Mouse (Mus musculus) 3T3-L1 (cell line): ENCODE measurements around the gene Nufip1.
A peak's percentile ranks its signal among the peaks of the same experiment; 100 is the strongest.
"Not testable (repeated sequence)": the region's sequence is repeated elsewhere in the genome, so short reads cannot be mapped to it uniquely, and the experiment has no call there.

Source experiments
- DNase-seq: peaks from one replicate; pipeline ENCODE4 v3.0.0-alpha.2; 2015; ENCODE audit warnings: low read depth, low spot score

The Nufip1 gene

DNA sequence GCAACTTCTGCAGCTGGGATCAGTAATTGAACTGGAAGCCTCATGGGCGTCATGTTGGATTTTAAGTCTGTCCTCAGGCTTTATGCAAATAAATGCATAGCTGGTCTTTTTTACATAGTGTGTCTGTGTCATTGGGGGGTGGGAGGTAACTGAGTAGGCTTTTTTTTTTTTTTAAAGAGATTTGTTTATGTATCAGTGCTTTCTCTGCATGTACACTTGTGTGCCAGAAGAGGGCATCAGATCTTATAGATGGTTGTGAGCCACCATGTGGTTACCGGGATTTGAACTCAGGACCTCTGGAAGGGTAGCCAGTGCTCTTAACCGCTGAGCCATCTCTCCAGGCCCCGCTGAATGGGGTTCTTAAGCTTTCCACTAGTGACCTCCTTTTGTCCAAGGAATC is 24.3 kb downstream of the Nufip1 start:
- no peak for DNase-seq

DNA sequence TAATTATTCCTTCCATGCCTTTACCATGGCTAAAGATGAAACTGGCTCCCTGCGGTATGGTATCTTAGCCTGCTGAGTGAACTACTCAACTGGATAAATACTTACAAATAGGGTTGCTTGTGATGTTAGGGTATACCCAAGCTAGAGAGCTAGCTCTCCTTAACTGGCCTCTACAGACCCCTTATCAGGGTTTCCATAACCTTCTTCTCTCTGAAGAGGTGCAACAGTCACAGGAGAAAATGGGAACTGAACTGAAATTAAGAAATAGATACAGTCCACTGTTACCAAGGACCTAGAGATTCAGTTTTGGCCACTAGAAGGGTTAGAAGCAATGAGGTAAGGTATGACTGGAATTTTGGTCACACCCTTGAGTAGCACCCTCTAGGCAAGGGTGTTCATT is 34.6 kb downstream of the Nufip1 start:
- DNase-seq, result no peak

DNA sequence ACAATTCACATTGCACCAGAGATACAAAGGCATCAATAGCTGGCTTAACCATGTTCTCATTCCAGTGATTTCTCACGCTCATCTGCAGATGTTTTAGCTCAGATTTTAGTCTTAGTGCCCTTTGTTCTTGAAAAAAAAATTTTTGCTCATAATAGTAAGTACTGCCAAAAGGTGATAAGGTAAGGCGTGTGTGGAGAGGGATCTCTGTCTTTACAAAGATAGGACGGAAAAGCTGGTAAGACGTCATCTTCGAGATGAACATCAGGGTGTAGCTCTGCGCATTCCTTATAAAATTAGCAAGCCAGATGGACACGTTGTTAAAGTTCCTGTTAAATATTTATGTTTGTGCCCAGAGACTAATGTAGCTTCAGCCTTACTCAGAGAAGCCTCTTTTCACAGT is 35.2 kb downstream of the Nufip1 start:
- DNase-seq, result no peak

DNA sequence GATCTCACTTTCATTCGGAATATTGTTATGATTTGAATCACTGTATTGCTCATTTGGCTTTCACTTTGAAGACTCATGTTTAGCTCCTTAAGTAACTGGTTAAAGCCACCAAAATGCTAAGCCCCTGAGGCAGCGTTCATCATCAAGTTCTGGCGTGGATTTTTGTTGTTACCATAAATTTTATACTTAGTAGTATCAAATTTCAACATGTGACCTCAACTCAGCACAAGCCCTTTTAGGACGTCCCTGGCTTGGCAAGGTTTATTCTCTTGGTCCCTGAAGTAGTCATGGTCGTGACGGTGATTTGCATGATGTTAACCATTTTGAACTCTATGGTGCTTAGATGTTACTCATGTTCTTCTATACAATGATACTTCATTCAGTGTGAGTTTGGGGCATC is 36.4 kb downstream of the Nufip1 start:
- DNase-seq, result peak; percentile 39

DNA sequence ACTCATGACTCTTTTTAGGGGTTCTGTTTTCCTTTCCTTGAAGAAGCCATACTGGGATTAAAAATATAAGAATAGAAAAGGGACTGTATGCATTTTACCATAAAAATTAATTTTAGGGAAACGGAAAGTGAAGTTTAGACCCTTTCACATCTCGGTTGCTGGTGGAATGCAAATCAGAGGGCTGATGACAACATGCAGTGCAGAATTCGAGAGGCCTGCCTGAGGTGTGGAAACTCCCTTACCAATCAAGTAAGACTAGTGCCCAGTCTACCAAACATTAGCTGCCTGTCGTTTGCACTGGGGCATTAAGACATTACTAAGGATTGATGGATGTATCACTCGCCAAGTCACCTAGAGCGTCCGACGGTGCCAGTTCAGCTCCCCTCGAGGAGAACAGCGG is 37.6 kb downstream of the Nufip1 start:
- DNase-seq, result no peak

DNA sequence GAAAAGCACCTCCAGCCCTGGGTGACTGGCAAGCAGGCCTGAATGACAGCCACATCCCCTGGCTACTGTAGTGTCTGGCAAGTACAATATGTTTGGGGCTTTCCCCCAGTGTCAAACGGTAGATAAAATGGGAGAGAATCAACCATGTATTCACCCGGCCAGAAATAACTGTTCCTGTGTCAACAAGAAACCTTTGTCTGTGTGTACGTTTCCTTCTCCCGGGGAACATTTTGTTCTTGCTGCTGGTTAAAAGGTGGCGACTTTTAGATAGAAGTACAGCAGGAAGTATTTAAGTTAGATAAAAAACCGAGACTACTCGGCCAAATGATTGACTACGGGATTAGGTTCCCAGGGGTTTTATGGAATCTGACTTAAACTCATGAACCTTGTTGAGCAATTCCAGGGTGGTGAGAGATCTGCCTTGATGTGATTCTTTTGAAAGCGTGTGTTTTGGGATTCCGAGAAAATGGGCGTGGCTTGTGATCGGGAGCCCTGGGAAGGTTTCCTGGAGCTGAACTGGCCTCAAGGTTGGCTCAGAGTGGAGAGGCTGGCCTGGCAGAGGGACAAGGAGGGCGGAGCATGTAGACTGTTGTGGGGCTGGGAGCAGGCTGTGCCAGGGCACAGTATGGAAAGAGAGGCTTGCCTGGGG is 39.0 kb downstream of the Nufip1 start:
- DNase-seq, result peak; percentile 94

DNA sequence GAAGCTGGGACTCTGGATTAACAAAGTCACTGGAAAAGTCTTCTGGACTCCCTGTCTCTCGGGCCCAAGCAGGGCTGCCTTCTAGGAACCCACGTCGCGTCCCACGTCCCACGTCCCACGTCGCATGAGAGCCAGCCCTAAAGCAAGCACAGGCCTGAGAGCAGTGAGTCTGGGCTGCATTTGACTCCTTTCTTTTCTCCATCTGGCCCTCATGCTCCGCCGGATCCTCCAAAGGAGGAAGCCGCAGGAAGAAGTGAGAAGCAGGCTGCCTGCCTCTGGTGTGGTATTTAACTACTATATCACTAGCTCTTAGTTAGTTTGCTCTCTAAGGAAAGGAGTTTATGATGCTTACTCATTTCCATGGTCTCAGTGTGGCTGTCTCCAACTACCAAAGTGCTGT is 39.8 kb downstream of the Nufip1 start:
- no peak for DNase-seq

DNA sequence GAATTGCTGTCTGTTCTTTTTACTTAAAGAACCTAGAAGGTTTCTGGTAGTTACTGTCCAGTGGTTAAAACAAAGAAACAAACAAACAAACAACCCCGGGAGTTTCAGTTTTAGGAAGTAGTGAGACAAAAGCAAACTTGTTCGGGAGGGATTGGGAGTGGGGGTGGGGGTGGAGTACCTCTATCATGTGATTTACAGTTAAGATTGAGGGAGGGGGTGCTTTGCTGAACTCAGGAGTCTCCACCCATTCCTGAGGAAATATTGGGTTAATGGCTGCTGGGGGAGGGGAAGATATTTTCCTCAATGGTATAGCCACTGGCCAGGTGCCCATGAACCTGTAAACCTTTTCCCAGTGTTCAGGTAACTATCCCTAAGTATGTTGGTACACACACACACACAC is 40.3 kb downstream of the Nufip1 start:
- DNase-seq, result no peak

DNA sequence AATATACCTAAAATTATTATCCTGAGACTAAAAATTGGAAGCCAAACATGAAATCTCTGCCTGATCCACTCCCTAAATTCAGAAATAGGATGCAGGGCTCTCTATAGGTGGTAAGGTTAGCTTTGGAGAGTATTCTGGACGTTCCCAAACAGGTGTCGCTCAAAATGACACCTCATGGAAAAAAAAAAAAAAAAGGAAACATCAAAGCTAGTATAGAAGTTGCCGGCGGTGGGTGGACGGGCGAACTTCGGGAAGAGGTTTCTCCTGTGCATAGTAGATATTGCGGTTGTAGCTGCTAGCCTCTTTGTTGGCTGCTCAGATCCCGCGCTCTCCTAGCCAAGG is 41.1 kb downstream of the Nufip1 start:
- no peak for DNase-seq

DNA sequence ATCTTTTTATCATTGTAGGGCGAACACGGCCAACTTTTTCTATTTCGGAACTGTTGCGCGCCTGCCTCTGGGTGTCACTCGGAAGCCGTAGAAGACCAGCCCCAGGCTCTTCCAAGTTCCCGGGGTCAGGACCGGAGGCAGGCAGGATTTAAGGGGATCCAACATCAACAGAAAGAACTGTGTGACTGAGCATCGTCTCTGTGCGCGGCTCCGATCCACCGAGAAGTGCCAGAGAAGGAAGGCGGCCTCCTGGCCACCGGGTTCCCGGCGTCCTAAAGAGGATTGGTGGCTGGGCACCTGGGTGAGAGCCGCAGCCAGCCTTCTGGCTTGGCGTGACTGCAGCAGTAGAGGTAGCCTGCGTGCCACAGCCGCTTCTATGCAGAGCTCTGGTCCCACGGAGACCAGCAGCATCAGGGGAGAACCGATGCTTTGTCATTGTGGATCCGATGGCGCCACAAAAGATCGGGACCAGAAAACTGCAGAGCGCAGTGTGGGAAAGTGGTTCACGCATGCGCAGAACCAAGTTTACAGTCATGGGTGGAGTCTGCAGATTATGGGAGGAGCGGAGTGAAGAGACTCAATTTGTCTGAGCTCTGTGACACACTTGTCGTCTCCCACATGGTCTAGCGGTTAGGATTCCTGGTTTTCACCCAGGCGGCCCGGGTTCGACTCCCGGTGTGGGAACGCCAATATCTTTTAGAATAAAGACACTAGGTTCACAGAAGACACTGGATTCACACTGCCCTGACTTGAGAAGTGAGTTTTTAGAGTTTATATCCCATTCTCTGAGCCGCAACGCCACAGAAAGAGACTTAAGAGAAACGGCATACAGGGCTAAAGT is 41.7 kb downstream of the Nufip1 start:
- DNase-seq, result peak; percentile 92

DNA sequence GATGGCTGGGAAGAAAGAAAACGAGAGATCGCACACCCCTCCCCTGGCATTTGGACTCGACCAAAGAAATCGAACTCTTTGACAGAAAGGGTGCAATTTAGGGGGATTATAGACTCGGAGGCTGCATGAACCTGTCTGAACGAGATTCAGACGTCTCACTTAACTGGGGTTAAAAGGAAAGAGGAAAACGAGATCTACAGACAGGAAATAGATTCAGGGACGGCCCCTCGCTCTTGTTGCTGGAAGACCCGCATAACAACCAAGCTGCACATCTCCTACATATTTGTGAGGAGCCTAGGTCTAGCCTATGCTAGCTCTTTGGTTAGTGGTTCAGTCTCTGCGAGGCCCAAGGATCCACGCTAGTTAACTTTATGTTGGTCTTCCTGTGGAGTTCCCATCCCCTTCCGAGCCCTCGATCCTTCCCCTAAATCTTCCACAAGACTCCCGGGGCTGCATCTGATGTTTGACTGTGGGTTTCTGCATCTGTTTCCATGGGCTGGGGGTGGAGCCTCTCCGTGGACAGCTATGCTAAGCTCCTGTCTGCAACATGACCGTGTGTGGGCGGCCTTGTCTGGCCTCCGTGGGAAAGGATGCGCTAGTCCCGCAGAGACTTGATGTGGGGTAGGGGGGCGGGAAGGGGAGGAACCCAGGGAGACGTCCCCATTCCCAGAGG is 42.4 kb downstream of the Nufip1 start:
- peak; percentile 53 for DNase-seq

DNA sequence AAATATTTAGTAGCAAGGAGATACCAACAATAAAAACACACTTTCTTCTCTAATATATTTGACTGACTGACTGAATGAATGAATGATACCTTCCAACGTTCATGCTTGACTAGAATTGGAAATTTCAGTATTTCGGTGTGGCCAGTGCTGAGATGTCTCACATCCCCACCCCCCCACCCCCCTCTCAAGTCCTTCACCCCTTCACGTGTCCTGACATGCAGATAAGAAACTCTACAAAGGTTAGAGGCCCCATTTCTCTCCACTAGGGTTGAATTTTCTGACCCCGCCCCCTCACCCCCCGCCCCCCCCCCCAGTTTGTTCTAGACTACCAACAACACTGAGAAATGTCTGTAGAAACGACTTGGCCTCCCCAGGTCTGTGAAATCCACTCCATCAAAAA is 43.1 kb downstream of the Nufip1 start:
- no peak for DNase-seq

DNA sequence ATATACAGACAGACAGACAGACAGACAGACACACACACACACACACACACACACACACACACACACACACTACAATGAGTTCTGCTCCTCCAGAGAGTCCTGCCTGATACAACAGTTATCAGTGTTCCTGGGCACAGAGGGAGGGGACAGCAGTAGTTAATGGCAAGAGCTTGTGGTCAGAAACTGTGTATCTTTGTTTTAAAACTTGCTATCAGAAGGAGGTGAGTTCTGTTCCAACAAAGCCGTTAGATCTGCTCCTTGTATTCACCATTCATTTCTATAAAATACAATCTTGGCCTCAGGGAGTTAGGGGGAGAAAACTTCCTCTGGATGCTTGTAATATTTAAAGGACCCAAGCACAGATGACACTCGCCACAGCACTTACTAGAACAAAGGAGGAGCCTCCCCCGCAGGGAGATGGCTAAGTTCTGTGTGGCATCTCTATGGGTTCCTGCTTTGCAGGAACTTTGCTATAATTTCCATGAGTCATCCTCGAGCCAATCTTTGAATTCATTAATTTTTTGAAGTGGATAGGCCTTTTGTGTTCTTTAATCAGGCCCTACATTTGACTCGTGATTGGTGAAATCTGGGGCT is 47.6 kb downstream of the Nufip1 start:
- peak; percentile 36 for DNase-seq

DNA sequence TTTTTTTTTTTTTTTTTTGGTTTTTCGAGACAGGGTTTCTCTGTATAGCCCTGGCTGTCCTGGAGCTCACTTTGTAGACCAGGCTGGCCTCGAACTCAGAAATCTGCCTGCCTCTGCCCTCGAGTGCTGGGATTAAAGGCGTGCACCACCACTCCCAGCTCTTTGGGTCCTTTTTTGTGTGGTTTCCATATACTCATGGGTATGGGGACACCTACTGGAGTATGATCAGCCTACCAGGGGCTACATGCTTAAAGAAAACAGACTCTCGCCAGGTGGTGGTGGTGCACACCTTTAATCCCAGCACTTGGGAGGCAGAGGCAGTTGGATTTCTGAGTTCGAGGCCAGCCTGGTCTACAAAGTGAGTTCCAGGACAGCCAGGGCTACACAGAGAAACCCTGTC is 49.9 kb downstream of the Nufip1 start:
- DNase-seq, result not testable (repeated sequence)

DNA sequence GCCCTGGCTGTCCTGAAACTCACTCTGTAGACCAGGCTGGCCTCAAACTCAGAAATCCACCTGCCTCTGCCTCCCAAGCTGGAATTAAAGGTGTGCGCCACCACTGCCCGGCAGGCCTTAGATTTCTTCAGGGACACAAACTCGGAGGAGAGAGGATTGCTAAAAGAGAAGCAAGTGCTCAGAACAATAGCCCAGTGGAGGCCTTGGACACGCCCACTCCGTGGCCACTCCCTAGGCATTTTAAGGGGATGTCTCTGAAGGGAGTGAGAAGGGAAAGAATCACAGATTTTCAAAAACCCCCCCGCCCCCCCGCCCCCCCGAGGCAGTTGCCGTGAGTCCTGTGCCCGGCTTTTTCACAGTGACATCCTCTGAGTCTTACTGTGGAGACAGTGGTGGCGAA is 53.5 kb downstream of the Nufip1 start:
- DNase-seq, result no peak

DNA sequence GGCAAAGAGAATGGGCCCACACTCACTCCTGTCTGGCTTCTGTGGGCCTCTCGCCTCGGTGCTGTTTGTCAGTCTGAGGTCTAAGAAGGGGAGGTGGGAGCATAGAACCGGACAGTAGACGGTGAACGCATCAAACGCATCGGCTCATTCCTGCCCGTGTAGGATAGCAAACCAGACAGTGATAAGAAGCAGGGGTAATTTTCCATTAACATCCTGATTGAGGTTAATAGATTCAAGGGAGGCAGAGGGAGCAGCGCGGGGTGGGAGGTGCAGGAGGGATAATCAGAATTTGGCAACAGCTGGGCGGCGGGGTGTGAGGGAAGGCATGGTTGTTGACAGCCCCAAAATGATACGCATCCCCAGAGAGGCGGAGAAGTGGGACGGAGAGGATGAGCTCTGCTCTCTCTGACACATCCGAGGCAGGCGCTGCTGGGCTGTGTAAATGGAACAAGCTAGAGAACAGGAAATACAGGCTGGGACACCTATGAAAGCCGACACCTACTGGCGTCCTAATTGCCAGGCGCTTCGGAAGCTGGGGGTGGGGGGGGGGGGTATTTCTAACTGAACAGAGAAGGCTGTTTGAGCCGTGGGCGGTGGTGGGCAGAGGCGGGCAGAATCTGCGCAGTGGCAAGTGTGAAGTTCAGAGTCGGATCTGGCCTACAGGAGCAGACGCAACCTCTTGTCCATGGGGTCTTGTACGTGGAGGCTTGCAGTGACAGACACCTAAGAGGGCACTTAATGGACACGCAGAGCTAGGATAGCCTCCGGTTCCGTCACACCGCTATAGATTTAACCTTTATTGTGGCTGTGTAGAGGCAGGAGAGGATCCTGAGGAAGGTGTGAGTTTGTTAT is 54.4 kb downstream of the Nufip1 start:
- DNase-seq, result no peak

DNA sequence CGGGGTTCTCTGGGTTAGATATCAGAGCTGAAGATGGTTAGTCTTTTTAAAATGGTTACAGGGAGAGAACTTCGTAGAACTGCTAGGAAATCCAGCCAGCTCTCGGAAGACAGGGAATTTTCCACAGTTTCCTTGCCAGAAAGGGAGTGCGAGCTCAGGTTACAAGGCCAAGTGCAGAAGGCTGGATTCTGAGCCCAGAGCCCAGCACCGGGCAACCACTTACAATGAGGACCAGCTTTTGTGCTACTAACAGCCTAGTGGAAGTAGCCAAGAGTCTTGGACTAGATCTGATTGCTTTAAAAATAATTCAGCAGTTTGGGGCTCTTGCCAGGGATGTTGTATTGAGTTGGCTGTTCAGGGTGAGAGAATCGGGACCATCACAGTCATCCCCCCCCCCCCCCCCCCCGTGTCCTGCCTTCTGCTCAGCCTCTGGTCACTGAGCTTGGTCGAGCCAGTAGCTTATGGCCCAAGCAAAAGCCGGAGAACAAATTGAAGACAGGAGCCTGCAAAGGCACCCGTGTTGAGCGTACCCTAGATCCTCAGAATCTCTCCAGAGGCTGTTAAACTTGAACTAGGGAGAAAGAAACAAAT is 59.3 kb downstream of the Nufip1 start:
- peak; percentile 62 for DNase-seq

DNA sequence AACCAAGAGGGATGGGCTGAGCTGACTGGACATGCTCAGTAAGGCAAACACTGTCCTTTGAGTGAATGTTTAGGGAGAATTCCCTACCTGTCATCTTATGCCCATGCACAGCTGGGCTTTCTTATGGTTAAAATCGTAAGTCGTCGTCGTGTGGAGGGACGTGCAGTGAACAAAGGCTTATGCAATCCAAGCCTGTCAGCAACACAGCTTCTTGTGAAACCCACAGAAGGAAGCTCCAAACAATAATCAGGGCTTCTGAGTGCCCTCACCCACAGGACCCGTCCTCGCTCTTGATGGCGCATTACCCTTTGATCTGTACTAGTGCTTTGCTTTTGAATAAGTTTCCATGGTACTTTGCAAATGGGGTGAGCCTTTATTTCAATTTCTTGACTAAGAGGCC is 60.6 kb downstream of the Nufip1 start:
- DNase-seq, result no peak

DNA sequence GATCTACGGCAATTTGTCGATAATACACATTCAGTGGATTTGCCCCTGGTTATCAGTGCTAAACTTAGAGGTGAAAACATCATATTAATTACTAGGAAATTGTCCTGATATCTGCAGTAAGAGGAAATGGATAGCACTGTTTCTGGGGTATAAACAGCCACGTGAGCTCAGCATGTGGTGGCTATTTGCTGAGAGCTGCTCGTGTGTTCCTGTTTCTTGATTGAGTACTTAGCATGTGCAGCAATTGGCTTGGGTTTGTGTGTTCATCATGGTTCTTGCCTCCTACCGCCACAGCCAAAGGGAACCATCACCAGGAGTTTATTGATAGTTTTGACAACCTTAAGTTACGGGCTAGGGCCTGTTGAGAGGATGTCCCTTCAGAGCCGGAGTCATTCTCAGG is 63.6 kb downstream of the Nufip1 start:
- DNase-seq, result no peak

DNA sequence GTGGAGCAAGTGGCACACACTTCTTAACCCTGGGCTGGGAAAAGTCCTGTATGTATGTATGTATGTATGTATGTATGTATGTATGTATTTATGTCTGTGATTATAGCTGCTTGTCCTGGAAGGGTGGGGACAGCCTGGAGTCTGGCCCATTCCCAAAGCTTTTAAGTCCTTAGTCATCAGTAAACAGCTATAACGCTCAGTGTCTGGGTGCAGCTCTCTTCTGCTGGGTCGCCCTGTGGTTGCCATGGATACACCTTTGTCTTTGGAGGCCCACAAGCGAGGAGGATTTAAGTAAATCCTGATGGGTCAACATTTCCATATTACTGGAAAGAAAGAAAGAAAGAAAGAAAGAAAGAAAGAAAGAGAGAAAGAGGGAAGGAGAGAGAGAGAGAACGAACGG is 65.1 kb downstream of the Nufip1 start:
- peak; percentile 37 for DNase-seq

DNA sequence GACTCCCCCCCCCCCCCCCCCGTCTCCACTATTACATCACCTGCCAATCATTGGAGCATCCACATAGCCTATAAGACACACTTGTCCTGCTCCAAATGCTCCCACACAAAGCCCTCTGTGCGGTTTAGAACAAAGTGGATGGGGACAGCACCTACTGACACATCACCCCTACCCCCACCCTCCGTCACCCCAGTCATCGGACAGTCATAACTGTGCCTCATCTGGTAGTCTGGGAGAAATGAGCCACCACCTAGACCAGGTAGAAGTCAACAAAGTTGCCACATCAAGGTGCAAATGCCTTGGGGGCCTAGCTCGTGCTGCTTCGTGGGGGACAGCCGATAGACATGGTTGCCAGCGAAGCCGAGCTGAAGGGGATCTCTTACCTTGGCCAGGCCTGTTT is 66.5 kb downstream of the Nufip1 start:
- no peak for DNase-seq
